Mouse (Mus musculus): ENCODE results near the gene Basp1.

DNA sequence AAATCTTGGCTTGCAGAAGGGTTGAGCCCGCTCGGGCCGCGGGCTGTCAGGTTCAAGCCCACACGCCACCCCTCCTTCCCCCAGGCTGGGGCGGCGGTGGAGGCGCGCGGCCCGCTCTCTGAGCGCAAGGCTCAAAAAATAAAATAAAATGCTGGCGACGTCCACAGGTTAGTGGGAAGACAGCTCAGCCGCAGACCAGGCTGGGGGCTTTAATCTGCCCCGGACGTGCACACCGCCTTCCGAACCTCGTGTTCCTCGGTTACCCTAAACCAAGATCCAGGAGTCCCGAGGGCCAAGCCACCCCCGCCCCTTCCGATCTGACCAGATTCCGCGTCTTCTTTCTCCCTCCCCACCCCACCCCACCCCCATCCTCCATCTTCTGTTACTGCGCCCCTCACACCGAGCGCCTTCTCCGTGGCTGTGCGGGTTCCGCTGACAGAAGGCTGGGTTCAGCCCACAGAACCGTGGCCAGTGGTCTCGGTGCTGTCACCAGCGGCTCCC lies 753 bp downstream of the Basp1 start:
- TF ChIP-seq GATA1 (IDR thresholded peaks at IDR 0.05; ENCODE audit: low read length) = no peak
- no peak for TF ChIP-seq TAL1 (IDR thresholded peaks at IDR 0.05; ENCODE audit: low read length)
